Mouse (Mus musculus): ENCODE data around the gene Lima1.

DNA sequence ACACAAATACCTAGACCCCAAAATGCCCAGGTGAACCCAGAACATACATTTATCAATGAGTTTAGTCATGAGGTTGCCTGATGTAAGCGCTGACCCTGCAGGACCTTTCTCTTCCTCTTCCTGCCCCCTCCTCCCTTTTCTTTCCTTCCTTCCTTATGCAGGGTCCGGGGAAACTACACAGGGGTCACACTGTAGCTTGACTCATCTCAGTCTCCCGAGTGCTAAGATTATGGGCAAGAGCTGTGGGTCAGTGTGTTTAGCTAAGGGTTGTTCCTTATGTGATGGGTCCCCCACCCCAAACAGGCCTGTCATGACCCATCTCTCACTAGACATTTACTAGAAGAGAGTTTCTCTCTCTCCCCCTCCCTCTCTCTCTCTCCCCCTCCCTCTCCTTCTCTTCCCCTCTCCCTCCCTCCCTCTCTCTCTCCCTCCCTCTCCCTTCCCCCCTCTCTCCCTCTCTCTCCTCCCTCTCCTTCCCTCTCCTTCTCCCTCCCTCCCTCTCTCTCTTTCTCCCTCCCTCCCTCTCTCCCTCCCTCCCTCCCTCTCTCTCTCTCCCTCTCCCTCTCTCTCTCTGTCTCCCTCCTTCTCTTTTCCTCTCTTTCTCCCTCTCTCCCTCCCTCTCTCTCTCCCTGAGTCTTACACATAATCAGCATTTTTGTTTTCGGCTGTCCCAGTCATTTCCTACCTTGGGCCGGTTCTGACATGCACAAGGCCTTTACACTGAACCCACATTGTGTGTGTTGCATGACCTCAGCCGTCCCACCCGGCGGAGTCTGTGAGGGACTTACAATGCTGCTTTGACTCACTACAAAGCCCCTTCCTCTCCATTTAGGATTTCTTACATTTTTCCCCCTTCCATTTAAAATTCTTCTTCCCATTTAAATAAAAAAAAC, 57.7 kb downstream of the Lima1 start:
- no peak for TF ChIP-seq POLR2A (IDR thresholded peaks at IDR 0.05; ENCODE audit: extremely low read depth, insufficient read depth, low read length)
- no peak for TF ChIP-seq CTCF (IDR thresholded peaks at IDR 0.05; ENCODE audit: extremely low read depth, insufficient read depth, low read length)

Measured in cortical plate, adult 2 months (tissue).